Mouse (Mus musculus) hindbrain, postnatal 0 days (tissue): Measurements from ENCODE around the gene Sidt1. TPM values are rescaled to one million over a fixed set of nuclear protein-coding genes. Genes with fewer than 3 reads are reported as not detected.
"Not testable (repeated sequence)": the region's sequence is repeated elsewhere in the genome, so short reads cannot be mapped to it uniquely, and the experiment has no call there.

Experiments used
- ATAC-seq: fragments of 200-750 bp; cut with Nextera tagmentation; 2 replicates; pipeline ENCODE4 v1.8.0; 2017; ENCODE audit warnings: mild to moderate bottlenecking, moderate TSS enrichment, moderate library complexity
- DNase-seq: peaks from one replicate; pipeline ENCODE4 v3.0.0-alpha.2; 2015; ENCODE audit warnings: low spot score
- H3K27ac ChIP-seq: fragments of 300-500 bp; sonication (generic); 2 replicates; pipeline ENCODE4 v1.5.1; 2014; ENCODE audit warnings: mild to moderate bottlenecking
- H3K27me3 ChIP-seq: fragments of 300-500 bp; sonication (generic); 2 replicates; pipeline ENCODE4 v1.6.1; 2014; ENCODE audit warnings: low read length, mixed read lengths; ENCODE audit not compliant: insufficient read depth
- H3K36me3 ChIP-seq: fragments of 300-500 bp; sonication (generic); 2 replicates; pipeline ENCODE4 v1.6.1; 2014; ENCODE audit warnings: low read length, mixed read lengths; ENCODE audit not compliant: insufficient read depth
- H3K4me1 ChIP-seq: fragments of 300-500 bp; sonication (generic); 2 replicates; pipeline ENCODE4 v1.6.1; 2014; ENCODE audit warnings: antibody characterized with exemption, low read length, mixed read lengths; ENCODE audit not compliant: insufficient read depth
- H3K4me2 ChIP-seq: fragments of 300-500 bp; sonication (generic); 2 replicates; pipeline ENCODE4 v1.6.1; 2014; ENCODE audit warnings: low read depth, mild to moderate bottlenecking, low read length, moderate library complexity, mixed read lengths
- H3K4me3 ChIP-seq: fragments of 300-500 bp; sonication (generic); 2 replicates; pipeline ENCODE4 v1.5.1; 2014; ENCODE audit warnings: low read length
- H3K9ac ChIP-seq: fragments of 300-500 bp; sonication (generic); replicated peaks from 2 replicates; pipeline ENCODE4 v1.6.1; 2014; ENCODE audit warnings: mild to moderate bottlenecking, low read length, moderate library complexity, mixed read lengths
- H3K9me3 ChIP-seq: fragments of 300-500 bp; sonication (generic); 2 replicates; pipeline ENCODE4 v1.6.1; 2016; ENCODE audit warnings: low read length, mixed read lengths
- CTCF ChIP-seq: IDR thresholded peaks from 2 replicates; pipeline ENCODE4 v1.5.1; 2016; ENCODE audit warnings: antibody characterized with exemption, control low read depth, low read depth
- WGBS: fragments of 180-500 bp; shearing (Covaris S2); extraction: QIAGEN DNeasy Blood & Tissue Kit; methylation state at CpG from one replicate; pipeline ENCODE4 v1.1.7; 2014; 5-methylcytosine and 5-hydroxymethylcytosine counted together
- polyA plus RNA-seq: library from polyadenylated mRNA; unstranded; fragments of >200 nt; fragmentation: Nextera tagmentation; extraction: Ambion mirVana; gene quantifications from 2 replicates; pipeline ENCODE4 v1.2.1, GENCODE M21; 2015
- total RNA-seq: library from RNA; depleted of rRNA; stranded (reverse); fragments of >200 nt; gene quantifications from 2 replicates; pipeline ENCODE4 v1.2.3, GENCODE M21; 2014

Gene Sidt1
- total and polyA plus RNA-seq, 2 experiments from 2014 or later = 21.8 to 44.3 TPM

DNA sequence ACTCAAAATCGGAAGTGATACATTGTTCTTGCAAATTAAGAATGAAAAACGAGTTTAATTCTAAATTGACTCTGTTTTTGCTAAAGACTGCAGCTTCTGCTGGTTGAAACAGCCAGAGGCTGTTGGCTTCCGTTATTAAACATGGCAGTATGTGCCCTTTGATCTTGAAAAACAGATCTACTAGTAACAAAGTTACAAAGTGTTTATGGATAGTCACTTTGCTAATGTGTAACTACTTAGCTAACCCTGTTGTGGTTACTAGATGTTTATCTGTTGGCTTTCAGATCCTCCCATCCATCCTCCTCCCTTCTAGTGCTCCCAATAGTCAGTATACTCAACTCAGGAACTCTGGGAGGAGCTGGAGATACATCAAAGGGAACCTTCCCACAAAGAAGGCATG lies 27.4 kb downstream of the Sidt1 start:
- Histone ChIP-seq H3K27me3 (no peaks in the 10 kb centered on the region), H3K27ac (no peak overlapping the region), H3K4me3 (no peak overlapping the region), H3K9me3 (no peaks in the 10 kb centered on the region), H3K36me3 (no peaks in the 10 kb centered on the region), H3K4me1 (no peaks in the 10 kb centered on the region), H3K9ac (no peak overlapping the region), H3K4me2 (no peak overlapping the region)
- ATAC-seq (no peak), DNase-seq (no peak)
- 56% methylated on average over 3 of the region's 3 CpGs for WGBS
- TF ChIP-seq CTCF = no peak

- no peak for TF ChIP-seq CTCF
- no peak for ATAC-seq
- H3K36me3 ChIP-seq = no peaks in the 10 kb centered on the region
These were observed 29.2 kb downstream of the Sidt1 start for GRCm38 (mm10) chr16:44303822-44304221.

GRCm38 (mm10) chr16:44302126-44302892 lies 30.7 kb downstream of the Sidt1 start:
- no peak for ATAC-seq
- H3K36me3 ChIP-seq = no peaks in the 10 kb centered on the region
- no peaks in the 10 kb centered on the region for H3K27me3 ChIP-seq
- no peaks in the 10 kb centered on the region for H3K9me3 ChIP-seq
- no peaks in the 10 kb centered on the region for H3K4me1 ChIP-seq
- no peak overlapping the region for H3K4me3 ChIP-seq
- H3K27ac ChIP-seq = no peak overlapping the region
- DNase-seq = no peak
- H3K4me2 ChIP-seq = no peak overlapping the region
- WGBS = 57% methylated on average over 10 of the region's 10 CpGs
- no peak overlapping the region for H3K9ac ChIP-seq
- no peak for TF ChIP-seq CTCF

More at GRCm38 (mm10) chr16:44303822-44304221, 29.2 kb downstream of the Sidt1 start:
- 79% methylated on average over 2 of the region's 2 CpGs for WGBS
- H3K9ac ChIP-seq = no peak overlapping the region
- no peaks in the 10 kb centered on the region for H3K9me3 ChIP-seq
- H3K27ac ChIP-seq = no peak overlapping the region
- H3K4me3 ChIP-seq = no peak overlapping the region
- no peak for DNase-seq
- H3K4me2 ChIP-seq = no peak overlapping the region
- H3K27me3 ChIP-seq = no peaks in the 10 kb centered on the region
- H3K4me1 ChIP-seq = no peaks in the 10 kb centered on the region

DNA sequence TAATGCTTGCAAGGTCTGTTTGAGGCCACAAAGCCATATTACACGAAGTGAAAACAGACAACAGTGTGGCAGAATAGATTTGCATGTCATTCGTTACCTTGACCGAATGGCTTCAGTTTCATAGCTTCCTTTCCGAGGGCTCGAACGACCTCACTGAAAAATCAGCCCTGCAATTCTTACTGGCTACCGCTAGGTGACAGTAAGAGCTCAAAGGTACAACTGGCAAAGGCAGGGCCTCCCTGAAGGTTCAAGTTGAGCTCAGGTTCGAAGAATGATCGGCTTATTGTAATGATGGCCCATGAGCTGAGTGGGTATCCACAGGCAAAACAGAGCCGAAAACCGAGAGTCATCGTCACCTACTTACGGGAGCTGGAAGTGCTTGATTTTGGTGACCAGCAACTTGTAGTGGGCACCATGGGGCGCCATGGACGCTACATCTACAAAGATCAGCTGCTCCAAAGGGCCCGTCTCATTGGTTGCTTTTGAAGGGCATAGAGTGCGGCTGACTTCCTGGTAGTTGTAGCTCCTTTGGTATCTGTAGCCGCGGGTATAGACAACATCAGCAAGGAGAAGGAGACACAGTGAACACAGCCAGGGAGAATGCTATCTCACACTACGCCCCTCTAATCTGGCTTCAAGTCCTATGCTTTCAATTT lies 33.4 kb downstream of the Sidt1 start:
- Histone ChIP-seq H3K9ac (no peak overlapping the region), H3K27ac (no peak overlapping the region), H3K4me2 (no peak overlapping the region), H3K4me1 (no peaks in the 10 kb centered on the region), H3K36me3 (no peaks in the 10 kb centered on the region), H3K9me3 (no peaks in the 10 kb centered on the region), H3K27me3 (no peaks in the 10 kb centered on the region), H3K4me3 (no peak overlapping the region)
- no peak for ATAC-seq
- TF ChIP-seq CTCF = peak; percentile 44
- WGBS = 85% methylated on average over 20 of the region's 20 CpGs
- no peak for DNase-seq

DNA sequence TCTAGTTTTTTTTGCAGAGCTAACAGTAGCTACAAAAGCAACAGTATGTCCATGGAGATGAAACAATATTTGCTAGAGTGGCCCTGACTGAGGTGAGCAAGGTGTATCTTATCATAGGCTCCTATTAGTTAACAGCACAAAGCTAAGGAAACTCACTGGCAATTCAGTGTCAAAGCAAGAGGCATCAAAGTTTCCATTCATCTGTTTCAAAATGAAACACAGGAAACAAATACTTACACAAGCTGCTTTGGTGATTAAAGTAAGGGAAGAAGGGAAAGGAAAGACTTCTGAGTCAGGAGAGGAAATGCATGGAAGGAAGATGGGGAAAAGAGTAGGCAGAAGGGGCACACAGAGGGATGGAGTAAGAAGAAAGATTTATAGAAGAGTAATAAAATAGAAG lies 39.0 kb downstream of the Sidt1 start:
- no peaks in the 10 kb centered on the region for H3K4me1 ChIP-seq
- DNase-seq (no peak), ATAC-seq (no peak)
- no peak overlapping the region for H3K4me3 ChIP-seq
- H3K36me3 ChIP-seq = no peaks in the 10 kb centered on the region
- H3K9ac ChIP-seq = no peak overlapping the region
- H3K4me2 ChIP-seq = no peak overlapping the region
- H3K9me3 ChIP-seq = no peaks in the 10 kb centered on the region
- no peak for TF ChIP-seq CTCF
- no peak overlapping the region for H3K27ac ChIP-seq
- no peaks in the 10 kb centered on the region for H3K27me3 ChIP-seq

GRCm38 (mm10) chr16:44292681-44293080 lies 40.3 kb downstream of the Sidt1 start:
- not testable (repeated sequence) for H3K36me3 ChIP-seq, H3K27me3 ChIP-seq, H3K27ac ChIP-seq, DNase-seq, H3K4me1 ChIP-seq, H3K9ac ChIP-seq, H3K4me3 ChIP-seq, H3K9me3 ChIP-seq, H3K4me2 ChIP-seq, ATAC-seq
- 95% methylated on average over 2 of the region's 2 CpGs for WGBS
